Mouse (Mus musculus) adrenal gland, adult 18-20 months (tissue): ENCODE results near the gene 4931414P19Rik. TPM values are rescaled to one million over a fixed set of nuclear protein-coding genes. Genes with fewer than 3 reads are reported as not detected.
"Not testable (repeated sequence)": the region's sequence is repeated elsewhere in the genome, so short reads cannot be mapped to it uniquely, and the experiment has no call there.

Source experiments
- DNase-seq, 2 experiments: peaks; one replicate each; pipeline ENCODE4 v3.0.0; 2021 to 2022; ENCODE audit warnings: low spot score in 2 of 2
- total RNA-seq, 2 experiments: library from RNA; stranded (reverse); gene quantifications; 1 replicate in 1 of 2; 2 replicates in 1 of 2; pipeline ENCODE4 v1.2.3; 2021

4931414P19Rik gene
- total RNA-seq, 2 experiments from 2014 or later = 2.7 to 6.5 TPM

GRCm38 (mm10) chr14:54630583-54631239 lies 24.9 kb upstream of the 4931414P19Rik start:
- no peak for DNase-seq

GRCm38 (mm10) chr14:54629797-54630196 lies 24.0 kb upstream of the 4931414P19Rik start:
- DNase-seq = no peak

DNA sequence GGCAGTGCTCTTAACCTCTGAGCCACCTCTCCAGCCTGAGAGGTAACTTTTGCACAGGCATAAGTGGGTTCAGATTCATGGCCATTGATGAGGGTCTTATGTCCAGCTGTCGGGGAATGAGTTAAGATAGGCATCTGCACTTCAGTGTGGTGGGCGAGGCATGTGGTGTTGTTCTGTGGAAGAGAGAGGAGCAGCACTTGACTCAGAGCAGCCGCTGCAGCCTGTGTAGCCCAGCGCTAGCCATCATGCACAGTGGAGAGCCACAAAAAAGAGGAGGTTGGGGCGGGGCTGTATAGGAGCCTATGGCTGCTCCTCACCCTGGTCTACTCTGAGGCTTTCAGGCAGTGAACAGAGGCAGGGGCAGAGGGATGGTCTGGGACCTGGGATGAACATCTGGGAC lies 22.3 kb upstream of the 4931414P19Rik start:
- no peak for DNase-seq

DNA sequence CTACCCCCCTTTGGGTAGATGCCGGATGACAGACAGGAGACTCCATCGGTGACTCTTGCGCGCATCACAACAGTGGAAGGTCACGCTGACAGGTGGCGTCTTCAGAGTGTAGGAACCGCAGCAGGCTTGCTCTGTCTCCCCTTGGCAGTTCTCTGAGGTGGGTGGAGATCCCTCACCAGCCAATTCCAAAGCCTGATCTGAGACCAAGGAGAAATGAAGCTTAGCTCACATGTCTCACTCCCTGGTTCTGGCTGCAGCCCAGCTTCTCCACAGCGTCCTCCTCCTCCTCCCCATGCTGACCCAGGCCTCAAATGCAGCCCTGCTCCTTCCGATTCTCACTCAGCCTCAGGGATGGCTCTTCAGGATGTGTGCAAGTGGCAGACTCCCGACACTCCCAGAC lies 19.2 kb upstream of the 4931414P19Rik start:
- no peak for DNase-seq

- no peak for DNase-seq
Measured at GRCm38 (mm10) chr14:54623334-54623733, 17.5 kb upstream of the 4931414P19Rik start.

DNA sequence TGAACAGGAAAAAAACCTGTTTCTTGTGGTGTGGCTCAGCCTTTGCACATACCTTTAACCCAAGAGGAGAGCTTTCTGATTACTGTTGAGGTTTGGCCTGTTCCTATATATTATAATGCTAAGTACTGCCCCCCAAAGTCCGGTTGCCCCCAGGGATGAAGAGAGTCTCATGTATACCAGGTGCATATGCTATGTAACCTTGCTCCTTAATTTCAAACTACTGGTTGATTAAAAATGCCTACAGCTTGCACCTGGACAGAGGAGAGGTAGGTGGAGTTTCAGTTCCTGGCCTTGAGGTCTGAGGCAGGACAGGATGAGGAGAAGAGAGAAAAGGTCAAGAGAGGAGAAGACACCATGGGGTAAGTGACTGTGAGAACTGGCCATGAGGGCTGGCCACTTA lies 15.3 kb upstream of the 4931414P19Rik start, which contains the start of gene Psmb11:
TSS of gene Psmb11 (plus strand) at position 301 of the 400 bp plus-strand sequence.
- DNase-seq = no peak

DNA sequence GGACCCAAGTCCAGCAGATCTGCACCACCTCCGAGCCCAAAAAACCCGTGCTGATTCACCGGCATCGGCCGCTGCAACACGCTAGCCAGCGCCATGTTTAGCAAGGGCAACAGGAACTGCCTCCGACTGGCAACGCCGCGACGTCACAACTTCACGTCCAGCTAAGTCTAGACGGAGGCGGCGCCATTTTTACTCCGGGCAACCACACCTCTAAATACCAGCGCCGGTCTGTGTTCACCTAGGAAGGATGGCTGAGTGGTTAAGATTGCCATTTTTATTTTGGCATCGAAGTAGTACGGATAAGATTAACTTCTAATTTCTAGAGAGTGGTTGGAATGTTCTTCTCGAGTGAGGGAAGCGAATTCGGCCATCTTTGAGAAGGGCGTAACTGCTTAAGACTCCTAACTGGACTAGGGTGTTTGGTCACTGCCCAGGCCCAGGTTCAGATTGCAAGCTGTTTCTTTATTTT lies 12.1 kb upstream of the 4931414P19Rik start, which contains the start of gene Psmb5:
TSS of gene Psmb5 (minus strand) at position 126 of the 469 bp plus-strand sequence.
- DNase-seq = peak; percentile 79 to 82

DNA sequence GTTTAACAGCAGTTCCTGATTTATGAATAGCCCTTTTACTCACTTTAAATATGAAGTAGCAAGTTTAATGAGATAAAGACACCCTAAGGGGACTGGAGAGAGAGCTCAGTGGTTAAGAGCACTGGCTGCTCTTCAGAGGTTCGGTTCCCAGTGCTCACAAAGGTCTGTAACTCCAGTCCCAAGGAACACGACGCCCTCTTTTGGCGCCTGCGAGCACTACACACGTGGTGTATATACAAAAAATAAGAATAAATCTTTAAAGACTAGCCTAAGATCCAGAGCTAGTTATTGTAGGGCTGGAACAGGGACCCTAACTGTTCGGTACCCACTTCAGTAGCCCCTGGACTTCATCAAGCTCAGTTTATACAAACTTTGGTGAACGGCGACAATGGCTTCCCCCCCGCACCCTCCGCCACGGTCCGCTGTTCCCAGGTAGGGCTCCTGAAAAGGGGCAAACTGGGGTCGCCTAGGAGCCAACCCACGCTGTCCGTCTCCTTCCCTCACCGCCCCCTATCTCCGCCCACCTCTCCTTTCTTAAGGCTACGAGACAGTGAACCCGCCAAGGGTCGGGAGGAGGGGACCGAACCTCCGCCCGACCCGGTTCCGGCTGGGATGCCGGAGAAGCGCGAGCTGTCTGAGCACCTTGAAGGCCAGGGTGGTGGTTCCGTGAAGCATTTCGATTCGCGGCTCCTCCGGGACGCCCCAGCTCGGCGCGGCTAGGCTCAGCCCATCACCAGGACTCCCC lies 11.5 kb upstream of the 4931414P19Rik start:
- DNase-seq = peak in 1 of 2 experiments; percentile 14

DNA sequence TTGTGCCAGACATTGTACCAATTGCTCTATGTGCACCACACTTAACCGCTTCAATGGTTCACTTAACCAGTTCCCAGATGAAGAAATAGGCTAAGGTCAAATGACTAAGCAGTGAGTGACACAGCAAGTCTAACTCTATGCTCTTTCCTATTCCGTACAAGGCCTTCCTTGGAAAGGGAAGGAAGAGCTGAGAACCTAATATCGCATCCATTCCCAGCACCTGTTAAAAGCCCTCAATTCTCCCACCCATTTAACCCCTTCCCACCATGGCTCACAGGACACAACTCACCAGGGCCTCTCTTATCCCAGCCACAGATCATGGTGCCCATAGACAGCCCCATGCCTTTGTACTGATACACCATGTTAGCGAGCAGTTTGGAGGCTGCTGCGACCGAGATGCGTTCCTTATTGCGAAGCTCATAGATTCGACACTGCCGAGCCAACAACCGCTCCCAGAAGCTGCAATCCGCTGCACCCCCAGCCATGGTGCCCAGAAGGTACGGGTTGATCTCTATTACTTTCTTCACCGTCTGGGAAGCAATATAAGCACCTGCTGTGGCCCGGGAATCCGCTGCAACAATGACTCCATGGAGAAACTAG lies 10.5 kb upstream of the 4931414P19Rik start:
- DNase-seq = no peak

DNA sequence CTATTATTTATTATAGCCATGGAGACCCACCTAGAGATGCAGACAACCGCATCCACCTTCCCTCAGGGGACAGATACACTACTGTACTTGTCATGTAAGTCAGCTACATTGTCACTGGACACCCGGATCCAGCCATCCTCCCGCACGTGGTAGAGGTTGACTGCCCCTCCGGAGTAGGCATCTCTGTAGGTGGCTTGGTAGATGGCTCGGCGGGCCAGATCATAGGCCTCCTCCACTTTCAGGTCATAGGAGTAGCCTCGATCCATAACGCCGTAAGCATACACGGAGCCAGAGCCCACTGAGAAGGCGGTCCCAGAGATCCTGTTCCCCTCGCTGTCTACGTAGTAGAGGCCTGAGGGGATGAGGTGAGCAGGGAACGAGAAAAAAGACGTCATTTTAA lies 8.3 kb upstream of the 4931414P19Rik start:
- not testable (repeated sequence) for DNase-seq

DNA sequence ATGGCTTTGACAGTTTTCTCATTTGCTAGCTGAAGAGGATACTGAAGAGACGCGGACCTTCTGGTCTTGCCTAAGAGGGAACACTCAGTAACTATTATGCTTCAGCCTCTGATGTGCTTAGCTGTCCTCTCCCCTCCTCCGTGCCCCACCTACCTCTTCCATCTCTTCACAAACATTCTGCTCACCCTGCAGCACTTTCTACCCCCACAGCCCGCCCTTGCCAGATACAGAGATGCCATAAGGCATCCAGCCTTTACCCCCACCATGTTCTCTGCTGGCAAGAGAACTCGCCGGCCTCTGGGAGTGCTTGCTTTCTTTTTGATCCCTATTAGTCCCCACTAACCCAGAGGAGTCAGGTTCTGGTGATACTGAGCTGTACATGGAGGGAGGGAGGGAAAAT lies 4.9 kb upstream of the 4931414P19Rik start:
- no peak for DNase-seq

GRCm38 (mm10) chr14:54609962-54610361 lies 4.2 kb upstream of the 4931414P19Rik start:
- DNase-seq = peak in 1 of 2 experiments; percentile 34

DNA sequence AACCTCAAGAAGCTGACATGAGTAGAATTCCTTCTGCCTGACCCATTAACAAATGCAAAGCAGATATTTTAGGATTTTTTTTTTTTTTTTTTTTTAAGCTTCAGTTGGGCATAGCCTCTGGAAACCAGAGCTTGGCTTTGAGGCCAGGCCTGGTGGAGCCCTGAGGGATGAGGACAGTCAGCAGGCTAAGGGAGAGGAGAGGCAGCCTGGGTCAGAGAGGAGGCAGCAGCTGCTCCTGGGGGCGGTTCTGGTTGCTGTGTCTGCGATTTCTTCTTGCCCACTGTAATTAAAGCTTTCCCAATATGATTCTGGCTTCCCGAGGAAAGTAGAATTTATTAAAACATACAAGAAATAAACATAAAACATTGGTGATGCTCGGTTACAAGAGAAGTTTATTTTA lies 3.5 kb upstream of the 4931414P19Rik start:
- no peak for DNase-seq

DNA sequence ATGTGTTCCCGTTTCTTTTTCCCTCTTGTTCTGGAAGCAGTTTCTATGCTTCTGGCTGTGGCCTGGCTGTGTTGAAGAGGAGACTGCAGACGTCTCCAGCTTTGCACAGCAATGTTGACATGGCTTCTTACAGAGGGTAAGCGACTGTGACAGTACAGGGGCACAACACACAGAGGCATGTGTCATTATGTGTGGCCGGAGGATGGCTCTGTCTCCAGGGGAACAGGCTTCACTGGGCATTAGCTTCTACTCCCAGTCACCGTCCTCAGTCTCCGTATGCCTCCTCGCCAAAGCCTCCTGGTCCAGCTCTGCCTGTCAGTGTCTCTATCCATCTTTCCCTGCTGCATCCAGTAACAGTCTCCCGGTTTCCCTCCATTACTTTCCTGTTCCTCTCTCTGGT lies 1.4 kb upstream of the 4931414P19Rik start:
- DNase-seq = no peak

DNA sequence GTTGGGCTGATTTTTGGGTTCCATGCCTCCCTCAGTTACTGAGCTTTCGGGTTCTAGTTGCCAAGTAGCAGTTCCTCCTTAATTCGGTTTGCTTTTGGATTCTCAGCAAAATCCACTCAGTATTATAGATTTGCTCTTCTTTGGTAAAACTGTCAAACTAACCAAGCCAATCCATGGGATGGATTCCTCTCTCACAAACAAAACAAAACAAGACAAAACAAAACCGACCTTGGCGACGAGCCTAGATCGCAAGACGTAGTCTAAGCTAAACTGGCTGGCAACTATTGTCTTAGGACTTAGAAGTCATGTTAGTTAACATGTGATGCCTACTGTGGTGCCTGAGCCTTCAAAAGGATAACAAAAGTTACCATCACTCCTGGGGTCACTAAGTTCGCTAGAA lies 2.1 kb downstream of the 4931414P19Rik start:
- DNase-seq = no peak

DNA sequence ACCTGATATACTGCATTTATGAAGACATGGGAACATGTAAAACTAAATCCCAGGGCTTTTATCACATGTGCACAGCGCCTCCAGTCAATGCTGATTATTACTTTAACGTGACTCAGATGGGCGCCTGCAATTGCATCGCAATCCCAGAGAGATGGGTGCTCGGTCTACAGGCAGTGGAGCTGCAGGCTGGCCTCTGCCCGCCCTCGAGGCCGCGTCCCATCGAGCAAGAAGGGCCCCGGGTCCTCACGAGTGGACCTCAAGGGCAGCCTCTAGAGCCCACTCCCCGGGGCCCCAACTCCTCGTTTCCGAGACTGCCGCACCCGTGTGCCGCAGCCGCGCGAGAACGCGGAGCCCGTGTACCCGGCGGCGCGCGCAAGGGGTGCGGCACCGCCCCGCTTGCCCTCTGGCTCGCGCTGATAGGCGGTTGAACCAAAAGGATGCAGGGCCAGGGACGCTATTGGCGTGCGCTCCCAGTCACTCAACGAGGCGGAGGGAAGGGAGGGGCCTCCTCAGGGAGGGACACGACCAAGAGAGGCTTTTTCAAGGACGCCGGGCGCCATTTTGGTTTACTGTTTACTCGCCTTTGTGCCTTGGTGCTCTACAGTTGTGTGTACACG lies 2.6 kb downstream of the 4931414P19Rik start:
- peak; percentile 89 to 90 for DNase-seq

GRCm38 (mm10) chr14:54602613-54603012 lies 3.2 kb downstream of the 4931414P19Rik start:
- no peak for DNase-seq

DNA sequence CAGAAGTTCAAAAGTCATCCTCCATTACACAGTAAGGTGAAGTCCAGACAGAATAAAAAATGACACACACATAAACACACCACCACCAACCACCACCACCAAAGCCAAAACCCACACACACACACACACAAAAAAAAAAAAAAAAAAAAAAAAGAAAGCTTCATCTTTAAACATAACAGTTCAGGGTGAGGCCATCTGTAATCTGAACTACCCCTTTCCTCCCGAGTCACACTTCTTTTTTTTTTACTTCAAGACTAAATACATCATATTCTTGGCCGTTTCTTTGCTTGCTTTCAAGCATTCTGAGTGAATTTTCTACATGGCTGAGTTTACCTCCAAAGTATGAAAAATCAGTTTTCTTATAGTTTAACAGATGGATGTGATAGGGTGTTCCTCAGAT lies 4.2 kb downstream of the 4931414P19Rik start:
- no peak for DNase-seq

DNA sequence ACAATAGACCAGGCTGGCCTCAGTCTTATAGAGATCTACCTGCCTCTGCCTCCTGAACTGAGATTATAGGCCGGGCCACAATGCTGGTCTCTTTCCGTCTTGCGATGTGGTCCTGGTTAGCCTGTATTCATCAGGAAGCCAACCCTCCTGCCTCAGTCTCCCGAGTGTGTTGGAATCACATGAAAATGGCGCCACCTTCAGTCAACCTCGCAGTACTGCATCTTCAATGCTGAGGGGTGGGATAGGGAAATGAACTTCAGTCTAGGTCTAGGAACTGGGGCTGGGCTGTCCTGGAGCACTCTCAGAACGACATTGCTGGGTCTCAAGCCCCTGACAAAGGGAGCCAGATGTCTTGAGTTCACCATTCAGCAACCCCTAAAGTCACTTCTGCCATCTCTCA lies 8.7 kb downstream of the 4931414P19Rik start:
- no peak for DNase-seq

GRCm38 (mm10) chr14:54594631-54595414 lies 11.0 kb downstream of the 4931414P19Rik start:
- DNase-seq = no peak

GRCm38 (mm10) chr14:54594055-54594454 lies 11.7 kb downstream of the 4931414P19Rik start:
- no peak for DNase-seq
